Mouse (Mus musculus) cerebellum, adult (tissue): ENCODE data around the gene Ghdc.

Source experiments
- ATAC-seq: cut with Nextera tagmentation; 2 replicates; pipeline ENCODE4 v1.9.2; 2017; ENCODE audit warnings: mild to moderate bottlenecking, moderate library complexity, mixed read lengths; ENCODE audit not compliant: insufficient number of reproducible peaks, low FRiP score, low TSS enrichment

The Ghdc gene

DNA sequence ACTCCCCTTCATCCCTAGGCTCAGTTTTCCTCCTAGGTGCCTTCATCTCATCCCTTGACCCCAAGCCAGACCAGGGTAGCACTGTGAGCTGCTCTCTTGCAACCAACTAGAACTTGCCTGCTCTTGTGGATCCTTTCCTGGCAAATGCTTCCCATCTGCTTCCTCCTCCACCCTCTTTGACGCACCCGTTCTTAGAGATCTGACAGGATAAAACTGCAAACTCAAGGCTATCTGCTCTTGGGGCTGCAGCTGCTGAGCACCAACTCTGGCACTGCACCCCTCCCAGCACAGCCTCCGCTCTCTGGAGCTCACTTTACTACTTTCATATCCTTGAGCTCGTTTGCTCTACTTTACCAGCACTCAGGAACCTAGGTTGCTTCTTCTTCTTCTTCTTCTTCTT lies 22.1 kb downstream of the Ghdc start:
- ATAC-seq: no peak

- ATAC-seq: no peak
Measured at GRCm38 (mm10) chr11:100747114-100747513, 23.6 kb downstream of the Ghdc start.

DNA sequence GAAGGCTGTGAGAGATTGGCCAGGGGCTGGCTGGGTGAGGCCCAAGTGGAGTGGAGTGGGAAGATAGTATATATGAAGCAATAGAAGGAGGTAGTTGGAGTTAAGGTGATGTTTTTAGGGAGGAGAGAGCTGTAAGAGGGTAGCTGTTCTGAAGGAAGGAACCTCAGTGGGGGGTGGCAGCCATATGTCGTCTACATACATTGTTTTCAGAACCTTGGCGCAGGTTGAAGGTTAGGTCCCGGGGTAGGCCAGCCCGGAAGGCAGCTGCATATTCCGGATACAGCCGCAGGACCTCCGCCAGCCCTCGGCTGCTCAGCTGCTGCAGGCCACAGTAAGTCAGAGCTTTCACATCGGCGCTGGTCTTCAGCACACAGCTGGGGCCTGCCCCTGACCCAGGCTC lies 24.2 kb downstream of the Ghdc start:
- no peak for ATAC-seq

- no peak for ATAC-seq
Measured at GRCm38 (mm10) chr11:100745085-100745484, 25.7 kb downstream of the Ghdc start.

GRCm38 (mm10) chr11:100741348-100741747 lies 29.4 kb downstream of the Ghdc start:
- ATAC-seq: no peak

DNA sequence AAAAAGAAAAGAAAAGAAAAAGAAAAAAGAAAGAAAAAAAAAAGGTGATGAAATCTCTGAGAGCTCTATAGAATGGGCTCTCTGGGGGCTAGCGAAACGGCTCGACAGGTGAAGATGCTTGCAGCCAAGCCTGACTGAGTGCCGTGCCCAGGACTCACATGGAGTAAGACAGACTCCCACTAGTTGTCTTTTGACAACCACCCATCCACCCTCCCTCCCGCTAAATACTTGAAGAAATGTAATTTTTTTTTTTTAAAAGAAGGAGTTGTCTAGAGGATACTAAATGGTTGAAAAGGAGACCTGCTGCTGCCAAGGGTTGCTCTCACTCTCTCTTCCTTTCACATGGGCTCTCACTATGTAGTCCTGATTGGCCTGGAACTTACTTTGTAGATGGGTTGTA lies 32.0 kb downstream of the Ghdc start:
- no peak for ATAC-seq

- ATAC-seq: peak; percentile 98
Measured at GRCm38 (mm10) chr11:100738066-100738604, 32.6 kb downstream of the Ghdc start, which contains the start of gene Rab5c. Rab5c (minus strand) TSS chr11:100738215.

DNA sequence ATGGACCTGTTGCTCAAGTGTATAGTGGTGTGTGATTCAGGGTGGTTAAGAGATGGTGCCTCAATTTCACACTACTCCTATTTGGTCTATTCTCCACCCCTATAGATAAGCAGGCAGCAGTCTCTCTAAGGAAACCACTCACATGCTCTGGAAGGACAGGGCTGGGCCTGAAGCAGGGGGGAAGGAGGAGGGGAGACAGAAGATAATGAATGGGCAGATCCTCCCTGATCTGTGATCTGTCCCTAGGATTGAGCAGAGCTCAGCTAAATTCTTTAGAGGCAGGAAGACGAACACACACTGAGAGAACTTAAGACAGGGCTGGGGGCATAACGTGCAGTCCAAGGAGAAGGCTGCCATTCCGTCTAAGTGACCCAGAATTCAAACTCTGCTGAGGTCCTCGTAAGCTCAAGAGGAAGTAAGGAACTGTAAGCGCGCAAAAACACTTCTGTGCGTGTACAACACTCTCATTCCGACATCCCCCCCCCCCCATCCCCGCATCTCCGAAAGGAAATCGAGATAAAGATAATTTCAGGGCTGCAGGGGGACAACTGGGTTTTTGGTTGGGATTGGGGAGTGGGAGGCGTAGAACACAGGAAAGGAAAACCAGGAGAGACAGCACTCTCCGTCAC lies 33.5 kb downstream of the Ghdc start:
- ATAC-seq: no peak

GRCm38 (mm10) chr11:100736746-100737080 lies 34.0 kb downstream of the Ghdc start:
- ATAC-seq: no peak

DNA sequence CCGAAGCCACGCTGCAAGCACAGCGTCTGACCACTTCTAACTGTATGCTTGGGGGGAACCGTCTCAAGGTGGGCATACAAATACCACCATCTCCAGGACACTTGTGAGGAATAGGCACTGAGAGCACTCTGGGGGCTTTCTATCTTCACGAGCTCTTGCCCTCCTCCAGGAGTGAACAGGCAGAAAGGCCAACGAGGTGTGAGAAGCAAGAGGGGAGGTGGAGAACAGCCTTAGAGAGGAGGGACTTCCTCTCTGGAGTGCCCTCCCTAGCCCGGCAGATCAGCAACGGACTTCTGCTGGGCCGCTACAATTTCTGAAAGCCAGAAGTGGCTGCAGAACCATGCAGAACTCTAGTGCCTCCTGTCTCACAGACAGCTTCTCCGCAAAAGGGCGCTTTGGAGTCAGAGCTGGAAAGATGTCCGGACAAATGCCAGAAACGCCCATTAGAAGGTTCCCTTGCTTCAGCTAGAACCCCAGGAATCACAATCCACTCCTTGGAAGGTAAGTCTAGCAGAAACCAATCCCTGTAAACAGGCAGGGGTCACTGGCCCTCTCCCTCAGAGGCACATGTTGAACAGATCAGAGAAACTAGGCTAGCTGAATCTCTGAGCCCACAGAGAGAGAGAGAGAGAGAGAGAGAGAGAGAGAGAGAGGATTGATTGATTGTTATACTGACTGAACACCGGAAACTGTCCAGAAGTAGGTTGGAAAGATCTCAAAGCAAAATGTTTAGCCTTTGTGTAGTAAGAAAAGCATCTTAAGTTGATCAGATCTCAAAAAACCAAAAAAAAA lies 34.6 kb downstream of the Ghdc start:
- ATAC-seq: no peak

- ATAC-seq: no peak
Measured at GRCm38 (mm10) chr11:100735134-100735865, 35.5 kb downstream of the Ghdc start.

DNA sequence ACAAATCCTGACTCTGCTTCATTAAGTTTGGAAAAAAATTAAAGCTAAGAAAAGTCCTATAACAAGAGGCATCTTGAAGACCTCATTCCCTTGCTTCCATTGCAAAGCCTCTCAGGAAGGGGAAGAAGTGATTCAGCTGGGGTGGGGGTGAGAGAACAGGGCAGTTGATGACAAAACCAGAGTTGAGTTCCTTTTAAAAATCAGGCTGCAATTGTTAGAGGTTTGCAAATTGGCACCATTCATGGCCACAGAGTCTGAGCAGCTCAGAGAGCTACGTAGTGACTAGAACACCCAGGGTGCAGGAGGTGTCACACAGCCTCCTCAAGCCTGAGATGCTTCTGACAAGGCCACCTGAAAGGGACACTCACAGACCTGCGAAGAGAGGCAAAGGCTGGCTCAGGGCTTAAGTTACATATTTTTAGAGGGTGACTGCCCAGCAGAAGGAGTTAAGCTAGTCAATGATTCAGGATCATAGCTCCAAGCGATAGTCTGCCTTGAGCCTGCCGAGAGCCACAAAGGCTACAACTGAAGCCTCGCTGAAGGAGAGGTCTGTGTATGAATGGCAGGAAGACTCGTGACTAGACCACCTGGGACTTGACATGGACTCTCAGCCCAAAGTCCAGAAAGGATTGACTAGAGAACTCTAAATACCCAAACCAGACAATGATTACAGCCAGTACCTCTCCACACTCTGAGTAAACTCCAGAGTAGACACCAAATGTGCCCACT lies 40.1 kb downstream of the Ghdc start:
- ATAC-seq: no peak

GRCm38 (mm10) chr11:100729976-100730375 lies 40.8 kb downstream of the Ghdc start:
- no peak for ATAC-seq

- ATAC-seq: no peak
Measured at GRCm38 (mm10) chr11:100728601-100729000, 42.2 kb downstream of the Ghdc start.

DNA sequence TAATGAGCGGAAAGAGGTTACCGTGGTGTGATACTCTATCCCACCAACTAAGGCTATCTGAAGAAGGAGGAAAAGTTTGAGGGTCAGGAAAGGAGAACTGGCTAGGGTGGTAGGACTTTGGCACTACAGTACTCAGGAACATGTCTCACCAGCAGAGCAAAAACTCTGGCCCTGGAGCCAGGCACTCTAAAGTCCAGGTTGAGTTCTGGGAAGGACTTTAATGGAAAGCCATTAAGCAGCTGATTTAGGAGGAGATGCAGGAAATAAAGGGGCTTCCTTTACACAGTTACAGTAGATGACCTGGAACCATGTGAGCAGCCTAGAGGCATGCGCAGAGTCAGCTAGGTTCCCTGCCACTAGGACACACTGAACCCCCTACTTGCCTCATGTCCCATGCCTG lies 43.6 kb downstream of the Ghdc start:
- ATAC-seq: no peak

DNA sequence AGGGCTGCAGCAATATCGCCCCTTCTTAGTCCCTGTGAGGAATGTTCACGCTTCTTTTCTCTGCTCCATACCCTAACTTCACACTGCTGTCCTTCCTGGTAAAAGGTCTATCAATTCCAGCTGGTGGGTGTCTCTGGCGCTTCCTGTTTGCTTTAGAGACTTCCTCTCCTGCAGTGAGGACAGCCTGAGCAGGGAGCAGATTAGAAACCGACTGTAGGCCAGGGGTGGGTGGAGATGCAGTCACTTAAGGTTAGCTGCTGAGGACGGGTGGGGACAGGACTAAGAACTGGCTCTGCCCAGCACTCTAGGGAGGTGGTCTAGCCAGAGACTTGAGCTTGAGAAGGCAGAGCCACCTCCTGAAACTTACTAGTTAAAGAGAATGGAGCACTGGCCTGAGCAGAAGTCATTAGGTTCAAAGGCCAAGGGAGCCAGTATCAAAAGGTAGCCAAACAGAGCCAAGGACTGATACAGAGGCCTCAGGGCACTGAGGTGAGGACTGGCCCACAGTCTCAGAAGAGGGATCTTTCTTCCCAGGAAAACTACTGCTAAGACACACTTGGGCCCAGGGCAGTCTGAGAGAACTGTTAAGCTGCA lies 45.7 kb downstream of the Ghdc start:
- no peak for ATAC-seq

DNA sequence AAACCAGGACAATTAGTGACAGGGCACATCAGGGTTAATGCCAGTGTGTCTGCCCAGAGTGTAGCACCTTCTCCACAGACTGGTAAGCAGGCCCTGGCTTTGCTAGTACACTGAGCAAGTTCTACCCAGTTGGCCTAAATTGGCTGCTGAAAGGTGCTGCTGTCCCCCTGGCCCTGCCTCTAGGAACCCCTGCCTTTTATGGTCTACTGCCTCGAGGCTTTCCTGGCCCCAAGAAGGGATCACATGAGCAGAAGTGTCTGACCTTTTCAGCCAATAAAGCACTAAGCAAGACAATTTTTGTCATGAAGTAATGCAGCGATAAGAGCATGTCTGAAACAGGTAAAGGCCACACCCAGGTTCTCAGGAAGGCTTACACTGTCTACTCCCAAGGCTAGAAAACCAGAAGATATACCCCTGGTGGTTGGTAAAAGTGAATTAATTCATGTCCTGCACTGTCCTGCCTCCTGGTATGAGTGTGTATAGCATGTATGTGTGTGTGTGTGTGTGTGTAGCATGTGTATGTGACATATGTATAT lies 48.2 kb downstream of the Ghdc start:
- no peak for ATAC-seq

GRCm38 (mm10) chr11:100721776-100722492 lies 48.8 kb downstream of the Ghdc start:
- ATAC-seq: no peak

GRCm38 (mm10) chr11:100721254-100721653 lies 49.5 kb downstream of the Ghdc start:
- ATAC-seq: no peak
